Mouse (Mus musculus) layer of hippocampus, adult 2 months (tissue): ENCODE results near the gene Olfr675. TPM values are rescaled to one million over a fixed set of nuclear protein-coding genes. Genes with fewer than 3 reads are reported as not detected.
"Not testable (repeated sequence)": the region's sequence is repeated elsewhere in the genome, so short reads cannot be mapped to it uniquely, and the experiment has no call there.

Experiments used
- DNase-seq, 2 experiments: peaks; one replicate each; pipeline ENCODE4 v3.0.0; 2022; ENCODE audit warnings: low spot score in 2 of 2
- H3K27ac ChIP-seq: fragments of 200-600 bp; 2 replicates; pipeline ENCODE4 v1.8.1; 2022
- H3K4me3 ChIP-seq: fragments of 200-600 bp; 2 replicates; pipeline ENCODE4 v1.8.1; 2022; ENCODE audit warnings: mild to moderate bottlenecking
- CTCF ChIP-seq: fragments of 200-600 bp; conservative IDR thresholded peaks from 2 replicates; pipeline ENCODE4 v1.8.1; 2022; ENCODE audit warnings: antibody characterized with exemption, mild to moderate bottlenecking, moderate library complexity
- long read RNA-seq, 2 experiments: library from polyadenylated mRNA; stranded (forward); transcript quantifications; one replicate each; pipeline ENCODE4 v2.0.0; 2021; ENCODE audit warnings: borderline mapping rate in 2 of 2
- total RNA-seq, 2 experiments: library from RNA; stranded (reverse); gene quantifications; 2 replicates each; pipeline ENCODE4 v1.2.3; 2021

Gene Olfr675
- not detected for total RNA-seq
- long read RNA-seq, experiment 1, result 0 reads
- long read RNA-seq, experiment 2, result 0 reads

GRCm38 (mm10) chr7:105028360-105028759 is at the start of gene Olfr675:
Gene Olfr675, minus strand, starts transcription at chr7:105028460.
- Histone ChIP-seq H3K4me3 (no peak within 1 kb of the TSS), H3K27ac (no peak within 1 kb of the TSS)
- DNase-seq, result no peak
- TF ChIP-seq CTCF, result no peak

DNA sequence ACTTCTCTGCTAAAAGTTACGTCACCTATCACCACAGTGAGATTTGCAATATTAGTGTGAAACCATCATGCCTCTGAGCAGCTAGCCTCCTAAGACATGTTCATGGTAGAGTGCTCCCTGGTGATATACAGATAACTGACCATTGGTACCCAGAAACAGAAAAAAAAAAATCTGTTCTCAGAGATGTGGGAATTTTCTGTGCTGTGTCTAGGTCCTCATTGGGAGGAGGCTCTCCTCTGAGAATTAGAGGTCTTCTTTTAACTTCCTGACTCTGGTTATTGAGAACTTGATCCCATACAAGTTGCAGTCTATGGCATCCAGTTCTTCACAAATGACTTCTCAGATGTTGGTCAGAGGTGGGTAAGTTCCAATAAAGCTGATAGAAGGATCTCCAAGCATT is 35.9 kb upstream of the Olfr675 start, which contains the start of gene Olfr678:
Gene Olfr678, plus strand, starts transcription at position 301 of the 400 bp plus-strand sequence.
- Histone ChIP-seq H3K27ac (no peak within 1 kb of the TSS), H3K4me3 (no peak within 1 kb of the TSS)
- no peak for DNase-seq
- no peak for TF ChIP-seq CTCF

GRCm38 (mm10) chr7:105058951-105059350 is 30.7 kb upstream of the Olfr675 start:
- no peak for DNase-seq
- no peak overlapping the region for H3K4me3 ChIP-seq
- no peak overlapping the region for H3K27ac ChIP-seq
- peak; percentile 64 for TF ChIP-seq CTCF

DNA sequence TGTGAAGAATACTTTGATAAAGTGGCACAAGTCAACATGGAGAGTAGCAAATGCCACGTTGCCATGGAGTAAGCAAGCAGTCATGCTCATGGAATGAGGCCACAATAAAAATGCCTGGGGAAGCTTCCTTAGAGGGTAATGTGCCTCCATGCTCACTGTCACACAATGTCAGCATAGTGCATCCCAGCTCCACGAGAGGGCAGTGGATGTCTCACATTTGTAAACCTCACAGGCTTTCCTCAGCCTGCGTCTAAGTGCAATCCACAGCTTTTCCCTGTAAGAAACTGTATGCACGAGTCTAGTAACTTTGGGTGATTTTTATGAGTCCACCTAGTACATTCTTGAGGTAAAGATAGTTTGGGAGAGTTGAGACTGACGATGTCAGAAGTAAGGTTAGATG is 5.6 kb upstream of the Olfr675 start:
- DNase-seq, H3K4me3 ChIP-seq, H3K27ac ChIP-seq: not testable (repeated sequence)
- 0 out of 2 replicates have a peak, but pooled peaks have one; percentile 8 for TF ChIP-seq CTCF

- TF ChIP-seq CTCF, result no peak
- no peak within 1 kb of the TSS for H3K27ac ChIP-seq
- DNase-seq, result no peak
- H3K4me3 ChIP-seq, result no peak within 1 kb of the TSS
These were observed 4.1 kb upstream of the Olfr675 start, which contains the start of gene Olfr676 for GRCm38 (mm10) chr7:105032398-105032797. Gene Olfr676, plus strand, starts transcription at chr7:105032698.

GRCm38 (mm10) chr7:105022530-105022929 is 5.7 kb downstream of the Olfr675 start:
- no peak for DNase-seq
- H3K4me3 ChIP-seq, result no peak overlapping the region
- no peak overlapping the region for H3K27ac ChIP-seq
- TF ChIP-seq CTCF, result peak; percentile 40

DNA sequence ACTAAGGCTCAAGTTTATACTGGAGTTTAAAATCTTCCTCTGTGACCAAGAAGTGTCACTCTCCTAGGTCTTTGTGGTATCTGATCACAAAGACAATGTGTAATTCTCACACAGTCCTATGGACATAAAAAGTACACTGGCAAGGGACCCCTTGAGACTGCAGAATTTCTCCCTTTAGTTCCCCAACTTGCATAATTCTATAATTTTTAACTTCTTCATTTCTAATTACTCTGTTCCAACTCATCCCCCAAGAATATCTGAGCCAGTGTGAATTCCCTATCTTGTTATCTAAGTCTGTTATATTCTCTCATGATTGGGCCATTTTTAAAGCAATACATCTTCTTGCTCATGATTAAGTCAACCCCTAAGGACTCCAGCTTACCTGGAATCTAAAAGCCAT is 26.3 kb downstream of the Olfr675 start, which contains the start of gene Olfr672:
Gene Olfr672, minus strand, starts transcription at position 101 of the 400 bp plus-strand sequence.
- no peak within 1 kb of the TSS for H3K4me3 ChIP-seq
- no peak for DNase-seq
- no peak for TF ChIP-seq CTCF
- H3K27ac ChIP-seq, result no peak within 1 kb of the TSS

- no peak for DNase-seq
- Histone ChIP-seq H3K4me3 (no peak within 1 kb of the TSS), H3K27ac (no peak within 1 kb of the TSS)
- TF ChIP-seq CTCF, result no peak
These were observed 49.2 kb downstream of the Olfr675 start, which contains the start of gene Olfr671 for GRCm38 (mm10) chr7:104979026-104979425. Gene Olfr671, minus strand, starts transcription at chr7:104979126.

DNA sequence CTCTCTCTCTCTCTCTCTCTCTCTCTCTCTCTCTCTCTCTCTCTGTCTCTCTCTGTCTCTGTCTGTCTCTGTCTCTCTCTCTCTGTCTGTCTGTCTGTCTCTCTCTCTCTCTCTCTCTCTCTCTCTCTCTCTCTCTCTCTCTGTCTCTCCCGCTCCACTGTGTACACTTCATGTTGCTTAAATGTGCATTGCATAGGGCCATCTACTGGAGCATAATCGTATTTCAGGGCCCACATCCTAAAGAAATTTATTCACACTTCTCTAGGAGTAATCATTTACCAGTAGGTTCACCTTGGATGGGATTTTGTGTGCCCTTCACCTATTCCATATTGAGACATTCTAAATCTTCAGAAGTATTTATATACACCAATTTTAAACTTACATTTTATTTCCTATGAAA is 55.8 kb downstream of the Olfr675 start:
- not testable (repeated sequence) for H3K4me3 ChIP-seq, DNase-seq, H3K27ac ChIP-seq

Other genes starting within 250 kb of the Olfr675 start
- gene Usp17lb, start 185.9 kb downstream of the Olfr675 start, total RNA-seq, result not detected
- not detected for gene Usp17la, start 171.5 kb downstream of the Olfr675 start, total RNA-seq
- gene Olfr665, start 150.4 kb downstream of the Olfr675 start, total RNA-seq, result not detected
- gene Olfr666, start 132.5 kb downstream of the Olfr675 start, total RNA-seq, result not detected
- gene Olfr667, start 107.0 kb downstream of the Olfr675 start, total RNA-seq, result not detected
- not detected for gene Olfr668, start 100.4 kb downstream of the Olfr675 start, total RNA-seq
- gene Olfr669, start 94.2 kb downstream of the Olfr675 start, total RNA-seq, result not detected
- not detected for gene Olfr670, start 65.8 kb downstream of the Olfr675 start, total RNA-seq
- gene Olfr671, start 49.3 kb downstream of the Olfr675 start, total RNA-seq, result not detected
- not detected for gene Olfr672, start 26.4 kb downstream of the Olfr675 start, total RNA-seq
- gene Olfr676, start 4.2 kb upstream of the Olfr675 start, total RNA-seq, result not detected
- not detected for gene Olfr677, start 22.9 kb upstream of the Olfr675 start, total RNA-seq
- not detected for gene Olfr678, start 36.0 kb upstream of the Olfr675 start, total RNA-seq
- not detected for gene Olfr679, start 52.7 kb upstream of the Olfr675 start, total RNA-seq
- not detected for gene Olfr680-ps1, start 64.4 kb upstream of the Olfr675 start, total RNA-seq
- not detected for gene Olfr681, start 88.4 kb upstream of the Olfr675 start, total RNA-seq
- gene Olfr683, start 118.6 kb upstream of the Olfr675 start, total RNA-seq, result under 1 TPM in 1 of 2 experiments, not detected in 1; 0.25 TPM
- not detected for gene Olfr684, start 135.2 kb upstream of the Olfr675 start, total RNA-seq
- not detected for gene Olfr685, start 157.6 kb upstream of the Olfr675 start, total RNA-seq
- not detected for gene Olfr686, start 179.0 kb upstream of the Olfr675 start, total RNA-seq